Mouse (Mus musculus) E14TG2a.4 (cell line): ENCODE data around the gene Pdcd2.
"Not testable (repeated sequence)": the region's sequence is repeated elsewhere in the genome, so short reads cannot be mapped to it uniquely, and the experiment has no call there.

ENCODE experiments used
- H3K27me3 ChIP-seq: 2 replicates; pipeline ENCODE4 v1.6.1; 2014; ENCODE audit warnings: low read length, control low read depth; ENCODE audit not compliant: insufficient read depth
- H3K36me3 ChIP-seq: 2 replicates; pipeline ENCODE4 v1.6.1; 2014; ENCODE audit warnings: low read length, control low read depth; ENCODE audit not compliant: insufficient read depth
- H3K4me1 ChIP-seq: replicated peaks from 2 replicates; pipeline ENCODE4 v1.6.1; 2014; ENCODE audit warnings: low read depth, low read length, control low read depth
- H3K4me3 ChIP-seq: replicated peaks from 2 replicates; pipeline ENCODE4 v1.5.1; 2014; ENCODE audit warnings: mild to moderate bottlenecking, low read length
- H3K9me3 ChIP-seq: 2 replicates; pipeline ENCODE4 v1.6.1; 2014; ENCODE audit warnings: low read length, control low read depth
- CTCF ChIP-seq: conservative IDR thresholded peaks from 2 replicates; pipeline ENCODE4 v1.5.1; 2014; ENCODE audit warnings: low read length
- NANOG ChIP-seq: IDR thresholded peaks from 2 replicates; pipeline ENCODE4 v1.6.1; 2014; ENCODE audit warnings: borderline replicate concordance, low read length, mixed read lengths
- POU5F1 ChIP-seq: IDR thresholded peaks from 2 replicates; pipeline ENCODE4 v1.6.1; 2014; ENCODE audit warnings: low read length, borderline replicate concordance

The Pdcd2 gene

GRCm38 (mm10) chr17:15526986-15527810 is at the start of gene Pdcd2:
Gene Pdcd2, minus strand, starts transcription at chr17:15527301.
- no peaks in the 10 kb centered on the region for H3K27me3 ChIP-seq
- H3K36me3 ChIP-seq: peaks cover 37% of the 10 kb centered on the region
- no peaks in the 10 kb centered on the region for H3K9me3 ChIP-seq
- TF ChIP-seq POU5F1 (no peak), NANOG (no peak), CTCF (no peak)
- H3K4me1 ChIP-seq: peaks cover 40% of the 10 kb centered on the region
- peak within 1 kb of the TSS; percentile 93 for H3K4me3 ChIP-seq

DNA sequence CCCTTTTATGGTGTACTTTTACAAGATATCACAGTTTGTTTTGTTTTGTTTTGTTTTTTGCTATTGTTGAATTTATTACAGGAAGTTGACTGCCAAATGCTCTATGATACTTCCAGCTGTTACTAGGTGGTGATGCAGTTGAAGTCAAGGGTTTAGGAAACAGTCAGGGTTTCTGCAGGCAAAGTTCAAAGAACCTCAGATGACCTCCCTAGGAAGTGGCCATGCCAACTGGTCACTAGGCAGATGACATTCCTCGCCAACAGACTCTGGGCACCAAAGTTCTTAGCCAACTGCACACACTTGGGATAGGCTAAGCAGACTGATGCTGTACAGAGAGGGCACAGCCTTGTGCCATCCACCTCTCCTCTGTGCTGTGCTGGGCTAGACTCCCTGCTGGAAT is 48.0 kb upstream of the Pdcd2 start:
- Histone ChIP-seq H3K36me3 (no peaks in the 10 kb centered on the region), H3K27me3 (peaks cover 41% of the 10 kb centered on the region), H3K9me3 (no peaks in the 10 kb centered on the region), H3K4me1 (peaks cover 5% of the 10 kb centered on the region; the same call in 1 of the 2 replicates), H3K4me3 (no peak overlapping the region)
- TF ChIP-seq CTCF: no peak
- TF ChIP-seq POU5F1: no peak
- TF ChIP-seq NANOG: no peak

GRCm38 (mm10) chr17:15566908-15567307 is 39.8 kb upstream of the Pdcd2 start:
- no peaks in the 10 kb centered on the region for H3K36me3 ChIP-seq

DNA sequence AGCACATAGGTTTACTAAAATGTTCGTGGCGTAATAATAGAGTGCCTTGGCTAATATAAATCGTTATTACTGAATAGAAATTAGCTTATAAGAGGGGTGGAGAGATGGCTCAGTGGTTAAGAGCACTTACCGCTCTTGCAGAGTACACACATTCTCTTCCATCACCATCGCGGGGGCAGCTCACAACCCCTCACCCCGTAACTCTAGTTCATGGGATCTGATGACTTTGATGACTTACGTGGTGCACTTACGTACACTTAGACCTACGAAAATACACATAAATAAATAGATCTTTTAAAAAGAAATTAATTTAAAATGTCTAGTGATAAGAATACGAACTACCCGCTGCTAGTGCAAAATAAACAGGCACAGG is 37.8 kb upstream of the Pdcd2 start:
- H3K4me3 ChIP-seq: peak overlapping the region; percentile 91
- no peak for TF ChIP-seq CTCF
- H3K9me3 ChIP-seq: no peaks in the 10 kb centered on the region
- H3K27me3 ChIP-seq: peaks cover 16% of the 10 kb centered on the region
- no peaks in the 10 kb centered on the region for H3K36me3 ChIP-seq
- peaks cover 22% of the 10 kb centered on the region for H3K4me1 ChIP-seq

More at GRCm38 (mm10) chr17:15566908-15567307, 39.8 kb upstream of the Pdcd2 start:
- peaks cover 16% of the 10 kb centered on the region for H3K27me3 ChIP-seq
- TF ChIP-seq CTCF: 0 out of 2 replicates have a peak, but pooled peaks have one; percentile 21
- no peak for TF ChIP-seq POU5F1
- H3K9me3 ChIP-seq: no peaks in the 10 kb centered on the region
- H3K4me3 ChIP-seq: no peak overlapping the region
- peaks cover 22% of the 10 kb centered on the region for H3K4me1 ChIP-seq

GRCm38 (mm10) chr17:15564014-15564927 is 37.2 kb upstream of the Pdcd2 start, which contains the start of gene Prdm9:
Gene Prdm9, minus strand, starts transcription at chr17:15564354.
- TF ChIP-seq POU5F1 (no peak), NANOG (no peak), CTCF (no peak)
- H3K36me3 ChIP-seq: no peaks in the 10 kb centered on the region
- H3K4me1 ChIP-seq: peaks cover 22% of the 10 kb centered on the region
- H3K4me3 ChIP-seq: peak within 1 kb of the TSS; percentile 91
- H3K9me3 ChIP-seq: no peaks in the 10 kb centered on the region
- peaks cover 16% of the 10 kb centered on the region for H3K27me3 ChIP-seq

- Histone ChIP-seq H3K9me3 (no peaks in the 10 kb centered on the region), H3K4me1 (peaks cover 11% of the 10 kb centered on the region), H3K4me3 (no peak overlapping the region), H3K36me3 (no peaks in the 10 kb centered on the region), H3K27me3 (peaks cover 22% of the 10 kb centered on the region)
- TF ChIP-seq CTCF (no peak), POU5F1 (no peak), NANOG (no peak)
Observed at GRCm38 (mm10) chr17:15559946-15560345, 32.8 kb upstream of the Pdcd2 start.

GRCm38 (mm10) chr17:15549713-15550112 is 22.6 kb upstream of the Pdcd2 start:
- no peaks in the 10 kb centered on the region for H3K36me3 ChIP-seq
- H3K4me3 ChIP-seq: no peak overlapping the region
- TF ChIP-seq CTCF (no peak), NANOG (peak; percentile 70), POU5F1 (no peak)
- H3K4me1 ChIP-seq: peaks cover 15% of the 10 kb centered on the region
- no peaks in the 10 kb centered on the region for H3K27me3 ChIP-seq
- no peaks in the 10 kb centered on the region for H3K9me3 ChIP-seq

DNA sequence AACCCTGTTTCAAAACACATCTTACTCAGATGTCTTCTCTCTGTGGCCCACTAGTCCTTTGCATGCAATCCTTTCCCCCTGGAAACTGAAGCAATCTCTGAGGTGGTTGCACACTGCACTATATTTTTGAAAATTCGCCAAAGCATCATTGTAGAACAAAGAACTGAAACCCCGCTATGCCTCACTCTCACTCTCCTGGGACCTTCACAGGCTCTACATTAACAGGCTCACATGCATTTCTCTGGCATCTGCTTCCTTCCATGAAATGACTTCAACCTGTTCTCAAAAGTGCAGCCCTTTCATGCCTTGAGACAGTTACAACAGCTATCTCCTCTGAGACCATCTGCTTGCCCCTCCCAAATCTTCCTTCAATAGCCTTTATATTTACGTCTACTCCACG is 19.3 kb upstream of the Pdcd2 start:
- H3K36me3 ChIP-seq: no peaks in the 10 kb centered on the region
- H3K9me3 ChIP-seq: no peaks in the 10 kb centered on the region
- H3K4me1 ChIP-seq: peaks cover 27% of the 10 kb centered on the region
- H3K4me3 ChIP-seq: no peak overlapping the region
- H3K27me3 ChIP-seq: no peaks in the 10 kb centered on the region
- TF ChIP-seq POU5F1 (no peak), CTCF (no peak), NANOG (no peak)

DNA sequence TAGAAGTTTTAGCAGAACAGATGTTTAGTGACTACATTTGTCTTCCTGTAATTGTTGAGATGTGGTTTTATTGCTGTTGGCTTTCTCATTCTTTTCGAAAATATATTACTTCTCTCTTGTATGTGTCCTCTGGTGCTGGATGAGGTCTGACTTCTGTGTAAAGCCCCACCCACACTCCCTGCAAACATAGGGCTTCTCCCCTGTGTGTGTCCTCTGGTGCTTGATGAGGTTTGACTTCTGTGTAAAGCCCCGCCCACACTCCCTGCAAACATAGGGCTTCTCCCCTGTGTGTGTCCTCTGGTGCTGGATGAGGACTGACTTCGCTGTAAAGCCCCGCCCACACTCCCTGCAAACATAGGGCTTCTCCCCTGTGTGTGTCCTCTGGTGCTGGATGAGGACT is 16.8 kb upstream of the Pdcd2 start:
- peaks cover 16% of the 10 kb centered on the region for H3K4me1 ChIP-seq
- not testable (repeated sequence) for H3K9me3 ChIP-seq, H3K36me3 ChIP-seq

More for the DNA sequence above, 16.8 kb upstream of the Pdcd2 start:
- H3K4me3 ChIP-seq: peak overlapping the region; percentile 71
- H3K27me3 ChIP-seq: not testable (repeated sequence)
